ENCODE assay signal across 8 mouse cellular contexts in genomic region chr11:73048030-73048876, GRCm38 (mm10). TPM values are rescaled to one million over a fixed set of nuclear protein-coding genes. Genes with fewer than 3 reads are reported as not detected.
DNase-seq lines count a peak whose midpoint lies in the region; ATAC-seq and TF ChIP-seq lines count a peak whose summit lies in the region.

No protein-coding gene starts in this region.

- no peaks in the 10 kb centered on the region for H3K9me3 ChIP-seq in kidney, postnatal 0 days (replicated peaks; ENCODE audit: low read length)
- no peaks in the 10 kb centered on the region for H3K9me3 ChIP-seq in limb, embryonic 12.5 days
- H3K9me3 ChIP-seq in neural tube, embryonic 14.5 days (ENCODE audit: control insufficient read depth, low read length) = no peaks in the 10 kb centered on the region

- H3K27me3 ChIP-seq in kidney, postnatal 0 days (ENCODE audit: insufficient read depth, low read length) = no peaks in the 10 kb centered on the region
- no peaks in the 10 kb centered on the region for H3K27me3 ChIP-seq in limb, embryonic 12.5 days
- H3K27me3 ChIP-seq in neural tube, embryonic 14.5 days (ENCODE audit: control insufficient read depth, insufficient read depth, low read length) = no peaks in the 10 kb centered on the region

- 1% methylated on average over 54 of the region's 55 CpGs for WGBS in kidney, postnatal 0 days
- WGBS in limb, embryonic 12.5 days = 1% methylated on average over 55 of the region's 55 CpGs
- 2% methylated on average over 55 of the region's 55 CpGs for WGBS in neural tube, embryonic 14.5 days

- peak overlapping the region; percentile 77 for H3K4me2 ChIP-seq in kidney, postnatal 0 days (ENCODE audit: low read length)
- H3K4me2 ChIP-seq in limb, embryonic 12.5 days = peak overlapping the region; percentile 83
- peak overlapping the region; percentile 75 for H3K4me2 ChIP-seq in neural tube, embryonic 14.5 days (ENCODE audit: low read depth, low read length)

- no peak for TF ChIP-seq POLR2A in embryonic fibroblast, embryonic 13.5 days (IDR thresholded peaks at IDR 0.05; ENCODE audit: low read depth, low read length)

- peaks cover 13% of the 10 kb centered on the region for H3K36me3 ChIP-seq in kidney, postnatal 0 days (ENCODE audit: insufficient read depth, low read length)
- peaks cover 32% of the 10 kb centered on the region for H3K36me3 ChIP-seq in limb, embryonic 12.5 days
- H3K36me3 ChIP-seq in neural tube, embryonic 14.5 days (ENCODE audit: control insufficient read depth, insufficient read depth, low read length) = 0 out of 2 replicates have a peak, but pooled peaks cover 4% of the 10 kb centered on the region

- H3K9ac ChIP-seq in kidney, postnatal 0 days (ENCODE audit: low read depth, low read length) = peak overlapping the region; percentile 98
- peak overlapping the region; percentile 92 for H3K9ac ChIP-seq in limb, embryonic 12.5 days (replicated peaks)
- peak overlapping the region; percentile 95 for H3K9ac ChIP-seq in neural tube, embryonic 14.5 days (replicated peaks; ENCODE audit: low read depth, low read length)

- ATAC-seq in kidney, postnatal 0 days (replicated peaks; ENCODE audit: low FRiP score, low read depth) = peak; percentile 50
- ATAC-seq in limb, embryonic 12.5 days (ENCODE audit: insufficient number of reproducible peaks, insufficient read depth, low FRiP score, low TSS enrichment, low read depth) = peak; percentile 54
- peak; percentile 72 for ATAC-seq in neural tube, embryonic 14.5 days (ENCODE audit: low read depth)

- peak; percentile 51 for DNase-seq in kidney, postnatal 0 days (ENCODE audit: low spot score)
- no peak for DNase-seq in kidney, postnatal 4 days
- DNase-seq in NIH3T3 (ENCODE audit: low read depth) = peak; percentile 17
- no peak for DNase-seq in urinary bladder, adult 18-20 months (ENCODE audit: low spot score in 2 of 2)
- DNase-seq in layer of hippocampus, postnatal 25 days (ENCODE audit: extremely low spot score in 1 of 2, low spot score in 1 of 2) = no peak

- TF ChIP-seq CTCF in kidney, postnatal 0 days (IDR thresholded peaks at IDR 0.05; ENCODE audit: low read depth) = no peak
- no peak for TF ChIP-seq CTCF in embryonic fibroblast, embryonic 13.5 days (IDR thresholded peaks at IDR 0.05; ENCODE audit: borderline replicate concordance, insufficient read depth, low read length)

- H3K27ac ChIP-seq in kidney, postnatal 0 days = peak overlapping the region; percentile 91
- peak overlapping the region; percentile 54 for H3K27ac ChIP-seq in embryonic fibroblast, embryonic 13.5 days (ENCODE audit: insufficient read depth, low read length)
- H3K27ac ChIP-seq in limb, embryonic 12.5 days = peak overlapping the region; percentile 87
- H3K27ac ChIP-seq in neural tube, embryonic 14.5 days (ENCODE audit: low read depth, low read length) = peak overlapping the region; percentile 88

- peaks cover 13% of the 10 kb centered on the region; the same call in 1 of the 2 replicates for H3K4me1 ChIP-seq in kidney, postnatal 0 days (replicated peaks; ENCODE audit: insufficient read depth, low read length)
- H3K4me1 ChIP-seq in embryonic fibroblast, embryonic 13.5 days (ENCODE audit: control insufficient read depth, insufficient read depth, low read length) = no peaks in the 10 kb centered on the region
- H3K4me1 ChIP-seq in limb, embryonic 12.5 days (replicated peaks) = peaks cover 22% of the 10 kb centered on the region
- peaks cover 8% of the 10 kb centered on the region for H3K4me1 ChIP-seq in neural tube, embryonic 14.5 days (ENCODE audit: control insufficient read depth, insufficient read depth, low read length)

- peak overlapping the region; percentile 99 for H3K4me3 ChIP-seq in kidney, postnatal 0 days (replicated peaks; ENCODE audit: low read depth, low read length)
- H3K4me3 ChIP-seq in embryonic fibroblast, embryonic 13.5 days (ENCODE audit: insufficient read depth, low read length) = peak overlapping the region; percentile 85
- peak overlapping the region; percentile 93 for H3K4me3 ChIP-seq in limb, embryonic 12.5 days (replicated peaks)
- H3K4me3 ChIP-seq in neural tube, embryonic 14.5 days (ENCODE audit: low read depth, low read length) = peak overlapping the region; percentile 88

RNA-seq across cellular contexts. Expression of gene Ncbp3, which starts 0.7 kb away (rescaled TPM):
- polyA plus RNA-seq in kidney, postnatal 0 days (2015; fragmentation: Nextera tagmentation; extraction: Ambion mirVana) = 6.2 and 6.6 TPM in 2 replicates
- polyA plus RNA-seq in embryonic fibroblast, embryonic 13.5 days (2011; ENCODE audit: insufficient read length, low read depth, missing spikeins) = 10.2 and 11.1 TPM in 2 replicates
- 15.1 and 16.3 TPM in 2 replicates for polyA plus RNA-seq in limb, embryonic 12.5 days (2016; fragmentation: Nextera tagmentation; extraction: Ambion mirVana)
- polyA plus RNA-seq in neural tube, embryonic 14.5 days (2014; fragmentation: Nextera tagmentation; extraction: Ambion mirVana) = 9.6 and 11.4 TPM in 2 replicates
- 10 to 100 TPM in 1 of 2 experiments, 1 to 10 TPM in 1; 8.5 to 10.4 TPM for total RNA-seq in layer of hippocampus, postnatal 25 days (2021)

RNA-seq across cellular contexts. Expression of gene Camkk1, which starts 29.4 kb away (rescaled TPM):
- polyA plus RNA-seq in kidney, postnatal 0 days (2015; fragmentation: Nextera tagmentation; extraction: Ambion mirVana) = 4.3 and 5.4 TPM in 2 replicates
- 4.2 and 6.7 TPM in 2 replicates for polyA plus RNA-seq in embryonic fibroblast, embryonic 13.5 days (2011; ENCODE audit: insufficient read length, low read depth, missing spikeins)
- 9.3 and 9.7 TPM in 2 replicates for polyA plus RNA-seq in limb, embryonic 12.5 days (2016; fragmentation: Nextera tagmentation; extraction: Ambion mirVana)
- 14.0 and 20.4 TPM in 2 replicates for polyA plus RNA-seq in neural tube, embryonic 14.5 days (2014; fragmentation: Nextera tagmentation; extraction: Ambion mirVana)
- total RNA-seq in layer of hippocampus, postnatal 25 days (2021) = 100 to 1,000 TPM; 128 to 155 TPM

RNA-seq across cellular contexts. Expression of gene Itgae, which starts 42.1 kb away (rescaled TPM):
- 0.14 and 0.22 TPM in 2 replicates for polyA plus RNA-seq in kidney, postnatal 0 days (2015; fragmentation: Nextera tagmentation; extraction: Ambion mirVana)
- not detected in 2 replicates for polyA plus RNA-seq in embryonic fibroblast, embryonic 13.5 days (2011; ENCODE audit: insufficient read length, low read depth, missing spikeins)
- polyA plus RNA-seq in limb, embryonic 12.5 days (2016; fragmentation: Nextera tagmentation; extraction: Ambion mirVana) = 0.64 and 0.65 TPM in 2 replicates
- 0.16 and 0.26 TPM in 2 replicates for polyA plus RNA-seq in neural tube, embryonic 14.5 days (2014; fragmentation: Nextera tagmentation; extraction: Ambion mirVana)
- total RNA-seq in layer of hippocampus, postnatal 25 days (2021) = under 1 TPM; 0.12 to 0.15 TPM

RNA-seq across cellular contexts. Expression of gene P2rx1, which starts 49.4 kb away (rescaled TPM):
- 2.4 and 2.6 TPM in 2 replicates for polyA plus RNA-seq in kidney, postnatal 0 days (2015; fragmentation: Nextera tagmentation; extraction: Ambion mirVana)
- polyA plus RNA-seq in embryonic fibroblast, embryonic 13.5 days (2011; ENCODE audit: insufficient read length, low read depth, missing spikeins) = not detected in 2 replicates
- 1.0 and 1.4 TPM in 2 replicates for polyA plus RNA-seq in limb, embryonic 12.5 days (2016; fragmentation: Nextera tagmentation; extraction: Ambion mirVana)
- polyA plus RNA-seq in neural tube, embryonic 14.5 days (2014; fragmentation: Nextera tagmentation; extraction: Ambion mirVana) = 0.29 and 0.75 TPM in 2 replicates
- total RNA-seq in layer of hippocampus, postnatal 25 days (2021) = under 1 TPM; 0.54 to 0.69 TPM

Comparison
In these comparisons a context has a peak if more than half of its experiments do, and no peak if none do; other contexts are left out.
1. DNase-seq: peak in kidney, postnatal 0 days (single experiment) and NIH3T3 (single experiment); none in kidney, postnatal 4 days (0 of 2), urinary bladder, adult 18-20 months (0 of 2) and layer of hippocampus, postnatal 25 days (0 of 2).
2. Peak in every context shown above with its lines, with median percentiles within 50 percentile points of each other: ATAC-seq, H3K27ac ChIP-seq, H3K4me2 ChIP-seq, H3K4me3 ChIP-seq and H3K9ac ChIP-seq.